Mouse (Mus musculus): Measurements from ENCODE around the gene Lrp1.

The Lrp1 gene

GRCm38 (mm10) chr10:127615591-127615990, 5.4 kb downstream of the Lrp1 start:
- no peak for DNase-seq (ENCODE audit: low spot score)

- DNase-seq (ENCODE audit: low spot score), result no peak
Measured at GRCm38 (mm10) chr10:127615034-127615374, 5.9 kb downstream of the Lrp1 start.

- no peak for DNase-seq (ENCODE audit: low spot score)
Measured at GRCm38 (mm10) chr10:127614236-127615033, 6.5 kb downstream of the Lrp1 start.

- no peak for DNase-seq (ENCODE audit: low spot score)
Measured at GRCm38 (mm10) chr10:127612079-127612775, 8.7 kb downstream of the Lrp1 start.

GRCm38 (mm10) chr10:127610066-127610415, 10.9 kb downstream of the Lrp1 start:
- no peak for DNase-seq (ENCODE audit: low spot score)

GRCm38 (mm10) chr10:127609415-127610065, 11.4 kb downstream of the Lrp1 start:
- DNase-seq (ENCODE audit: low spot score), result no peak

GRCm38 (mm10) chr10:127607059-127607458, 13.9 kb downstream of the Lrp1 start:
- no peak for DNase-seq (ENCODE audit: low spot score)

- no peak for DNase-seq (ENCODE audit: low spot score)
Measured at GRCm38 (mm10) chr10:127605756-127606155, 15.2 kb downstream of the Lrp1 start.

- no peak for DNase-seq (ENCODE audit: low spot score)
Measured at GRCm38 (mm10) chr10:127605251-127605547, 15.7 kb downstream of the Lrp1 start.

GRCm38 (mm10) chr10:127604465-127605250, 16.3 kb downstream of the Lrp1 start:
- DNase-seq (ENCODE audit: low spot score), result no peak

GRCm38 (mm10) chr10:127603437-127604371, 17.2 kb downstream of the Lrp1 start:
- DNase-seq (ENCODE audit: low spot score), result no peak

- DNase-seq (ENCODE audit: low spot score), result no peak
Measured at GRCm38 (mm10) chr10:127602194-127602593, 18.8 kb downstream of the Lrp1 start.

- DNase-seq (ENCODE audit: low spot score), result no peak
Measured at GRCm38 (mm10) chr10:127599779-127600541, 21.0 kb downstream of the Lrp1 start.

- DNase-seq (ENCODE audit: low spot score), result no peak
Measured at GRCm38 (mm10) chr10:127599252-127599651, 21.7 kb downstream of the Lrp1 start.

GRCm38 (mm10) chr10:127598607-127599006, 22.3 kb downstream of the Lrp1 start:
- no peak for DNase-seq (ENCODE audit: low spot score)

- DNase-seq (ENCODE audit: low spot score), result no peak
Measured at GRCm38 (mm10) chr10:127597311-127597901, 23.5 kb downstream of the Lrp1 start.

GRCm38 (mm10) chr10:127596321-127596941, 24.5 kb downstream of the Lrp1 start:
- no peak for DNase-seq (ENCODE audit: low spot score)

- DNase-seq (ENCODE audit: low spot score), result no peak
Measured at GRCm38 (mm10) chr10:127594930-127595715, 25.8 kb downstream of the Lrp1 start.

GRCm38 (mm10) chr10:127594405-127594804, 26.5 kb downstream of the Lrp1 start:
- no peak for DNase-seq (ENCODE audit: low spot score)

Data from layer of hippocampus, adult 9-10 months (tissue).